Mouse (Mus musculus) Patski (cell line): Measurements from ENCODE around the gene Msln. TPM values are rescaled to one million over a fixed set of nuclear protein-coding genes. Genes with fewer than 3 reads are reported as not detected.
A peak's percentile ranks its signal among the peaks of the same experiment; 100 is the strongest.

Experiments
- ATAC-seq: fragments of 100-300 bp; one replicate; pipeline ENCODE4 v1.8.0; 2021
- CTCF ChIA-PET: fragments of 350-600 bp; sonication (Branson Sonifier 250); formaldehyde crosslinking; loops from one replicate; lab custom pipeline; 2022; ENCODE audit warnings: inconsistent platforms; lab: Charles Lee
- POLR2A ChIA-PET: fragments of 350-600 bp; sonication (Branson Sonifier 250); formaldehyde crosslinking; loops from one replicate; lab custom pipeline; 2022; ENCODE audit warnings: antibody characterized with exemption, inconsistent platforms; lab: Charles Lee
- DNase-seq: peaks from one replicate; pipeline ENCODE4 v3.0.0-alpha.2; 2011; ENCODE audit warnings: low read depth, low spot score
- H3K27me3 ChIP-seq: fragments of 371-371 bp; one replicate; pipeline ENCODE4 v1.5.1; 2021
- CTCF ChIP-seq: fragments of 100-300 bp; IDR thresholded peaks from one replicate; pipeline ENCODE4 v1.5.1; 2021
- in situ Hi-C: fragments of 300-500 bp; cut with MboI; formaldehyde crosslinking; loops from 3 replicates; pipeline ENCODE4 v1.11.1; 2018; ENCODE audit warnings: low pct_unique_long_range_greater_than_20kb, mixed read lengths
- polyA plus RNA-seq: library from polyadenylated mRNA; unstranded; gene quantifications from one replicate; pipeline ENCODE4 v1.2.3, GENCODE M21; 2021

Msln gene
- polyA plus RNA-seq, 1 experiment from 2014 or later: 0.99 TPM

GRCm38 (mm10) chr17:25791843-25792527 lies 37.8 kb upstream of the Msln start:
- no peak for ATAC-seq
- in situ Hi-C loops: no loop called here
- POLR2A ChIA-PET: no interaction called here
- CTCF ChIA-PET: interaction anchor here (1.2 to 3.2 kb wide), 2 partner anchors 9 to 58 kb away, joined by 3 to 11 read pairs; no protein-coding TSS in a partner anchor
- no peak for TF ChIP-seq CTCF
- H3K27me3 ChIP-seq: no peaks in the 10 kb centered on the region
- no peak for DNase-seq

GRCm38 (mm10) chr17:25791320-25791842 lies 37.2 kb upstream of the Msln start:
- DNase-seq: no peak
- TF ChIP-seq CTCF: no peak
- no peak for ATAC-seq
- H3K27me3 ChIP-seq: no peaks in the 10 kb centered on the region
- ChIA-PET POLR2A (no interaction called here), CTCF (interaction anchor here (3.2 kb wide), 1 partner anchor 10 kb away, joined by 11 read pairs; no protein-coding TSS in a partner anchor)
- in situ Hi-C loops: no loop called here

- ChIA-PET POLR2A (interaction anchor here (0.7 kb wide), 1 partner anchor 13 kb away, joined by 3 read pairs; the partner anchor contains the start of gene Narfl), CTCF (interaction anchor here (0.9 kb wide), 1 partner anchor 14 kb away, joined by 4 read pairs; no protein-coding TSS in a partner anchor)
- ATAC-seq (no peak), DNase-seq (no peak)
- in situ Hi-C loops: no loop called here
- H3K27me3 ChIP-seq: no peaks in the 10 kb centered on the region
- no peak for TF ChIP-seq CTCF
Measured at GRCm38 (mm10) chr17:25786781-25787504, 32.8 kb upstream of the Msln start.

- H3K27me3 ChIP-seq: no peaks in the 10 kb centered on the region
- DNase-seq (no peak), ATAC-seq (no peak)
- no peak for TF ChIP-seq CTCF
- ChIA-PET POLR2A (no interaction called here), CTCF (interaction anchor here (2.4 kb wide), 1 partner anchor 15 kb away, joined by 9 read pairs; no protein-coding TSS in a partner anchor)
- in situ Hi-C loops: no loop called here
Measured at GRCm38 (mm10) chr17:25786280-25786679, 32.1 kb upstream of the Msln start, which contains the start of gene Ccdc78. Gene Ccdc78 (plus strand): TSS chr17:25786580.

- ChIA-PET POLR2A (no interaction called here), CTCF (interaction anchor here (1.3 to 2.4 kb wide), 3 partner anchors 10 to 69 kb away, joined by 3 to 9 read pairs (median 4); partner anchors contain the start of gene AC134908.4)
- no peaks in the 10 kb centered on the region for H3K27me3 ChIP-seq
- ATAC-seq: peak; percentile 27
- TF ChIP-seq CTCF: no peak
- in situ Hi-C loops: no loop called here
- DNase-seq: peak; percentile 75
Measured at GRCm38 (mm10) chr17:25785281-25785745, 31.1 kb upstream of the Msln start, which contains the start of gene Haghl. Gene Haghl (minus strand): TSS chr17:25785673.

GRCm38 (mm10) chr17:25783861-25784574 lies 29.8 kb upstream of the Msln start:
- ChIA-PET POLR2A (no interaction called here), CTCF (interaction anchor here (1.3 to 2.4 kb wide), 3 partner anchors 11 to 68 kb away, joined by 3 to 9 read pairs (median 4); partner anchors contain the start of gene AC134908.4)
- TF ChIP-seq CTCF: no peak
- ATAC-seq: no peak
- no peak for DNase-seq
- in situ Hi-C loops: no loop called here
- H3K27me3 ChIP-seq: no peaks in the 10 kb centered on the region

- no peaks in the 10 kb centered on the region for H3K27me3 ChIP-seq
- in situ Hi-C loops: no loop called here
- ATAC-seq (no peak), DNase-seq (no peak)
- POLR2A ChIA-PET: no interaction called here
- CTCF ChIA-PET: no interaction called here
- no peak for TF ChIP-seq CTCF
Measured at GRCm38 (mm10) chr17:25783086-25783485, 28.9 kb upstream of the Msln start.

GRCm38 (mm10) chr17:25781339-25781738 lies 27.2 kb upstream of the Msln start:
- in situ Hi-C loops: no loop called here
- ChIA-PET CTCF (interaction anchor here (1.1 kb wide), 1 partner anchor 19 kb away, joined by 3 read pairs; no protein-coding TSS in a partner anchor), POLR2A (interaction anchor here (1.2 kb wide), 1 partner anchor 54 kb away, joined by 3 read pairs; no protein-coding TSS in a partner anchor)
- DNase-seq: no peak
- no peak for TF ChIP-seq CTCF
- H3K27me3 ChIP-seq: no peaks in the 10 kb centered on the region
- no peak for ATAC-seq

GRCm38 (mm10) chr17:25777948-25778347 lies 23.8 kb upstream of the Msln start:
- in situ Hi-C loops: no loop called here
- H3K27me3 ChIP-seq: no peaks in the 10 kb centered on the region
- ChIA-PET CTCF (no interaction called here), POLR2A (interaction anchor here (1.0 kb wide), 1 partner anchor 15 kb away, joined by 3 read pairs; the partner anchor contains the start of gene Fam173a)
- no peak for ATAC-seq
- DNase-seq: no peak
- TF ChIP-seq CTCF: no peak
